Mouse (Mus musculus) limb, embryonic 10.5 days (tissue): ENCODE measurements around the gene Ctsr. TPM values are rescaled to one million over a fixed set of nuclear protein-coding genes. Genes with fewer than 3 reads are reported as not detected.
"Not testable (repeated sequence)": the region's sequence is repeated elsewhere in the genome, so short reads cannot be mapped to it uniquely, and the experiment has no call there.

Source experiments
- DNase-seq: peaks from one replicate; pipeline ENCODE4 v3.0.0-alpha.2; 2017; ENCODE audit warnings: low spot score
- H3K27ac ChIP-seq: fragments of 300-500 bp; sonication (generic); 2 replicates; pipeline ENCODE4 v1.5.1; 2016; ENCODE audit warnings: mild to moderate bottlenecking
- H3K27me3 ChIP-seq: fragments of 300-500 bp; sonication (generic); 2 replicates; pipeline ENCODE4 v1.6.1; 2016; ENCODE audit warnings: low read depth, mild to moderate bottlenecking; ENCODE audit not compliant: poor library complexity, severe bottlenecking
- H3K36me3 ChIP-seq: fragments of 300-500 bp; sonication (generic); 2 replicates; pipeline ENCODE4 v1.6.1; 2016; ENCODE audit warnings: mild to moderate bottlenecking, moderate library complexity
- H3K4me1 ChIP-seq: fragments of 300-500 bp; sonication (generic); 2 replicates; pipeline ENCODE4 v1.6.1; 2016
- H3K4me3 ChIP-seq: fragments of 300-500 bp; sonication (generic); 2 replicates; pipeline ENCODE4 v1.5.1; 2016; ENCODE audit warnings: mild to moderate bottlenecking, moderate library complexity
- H3K9me3 ChIP-seq: fragments of 300-500 bp; sonication (generic); replicated peaks from 2 replicates; pipeline ENCODE4 v1.6.1; 2016; ENCODE audit warnings: mild to moderate bottlenecking
- WGBS: fragments of 180-500 bp; shearing (Covaris S2); methylation state at CpG from one replicate; pipeline ENCODE4 v1.1.7; 2016; 5-methylcytosine and 5-hydroxymethylcytosine counted together
- polyA plus RNA-seq: library from polyadenylated mRNA; unstranded; fragments of >200 nt; fragmentation: Nextera tagmentation; extraction: Ambion mirVana; gene quantifications from 2 replicates; pipeline ENCODE4 v1.2.1, GENCODE M21; 2016

The Ctsr gene
- polyA plus RNA-seq: not detected in 2 replicates

DNA sequence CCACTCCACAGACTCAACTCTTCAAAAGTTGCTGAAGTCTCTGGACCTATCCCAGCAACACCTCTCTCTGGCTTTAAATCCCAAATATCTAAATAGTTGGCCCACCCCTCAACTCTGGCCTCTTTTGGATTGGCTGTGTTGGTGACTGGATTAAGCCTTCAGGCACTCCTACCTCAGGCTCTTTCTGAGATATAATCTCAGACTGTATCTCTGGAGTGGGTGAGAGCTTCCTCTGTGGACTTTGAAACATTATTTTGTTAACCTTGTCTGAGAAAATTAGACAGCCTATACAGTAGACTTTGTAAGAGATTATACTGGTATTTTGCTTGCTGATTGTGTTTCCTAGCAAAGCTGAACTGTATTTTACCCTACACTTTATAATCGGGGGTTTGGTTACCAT, at the start of gene Ctsr:
Gene Ctsr, minus strand, starts transcription at position 101 of the 400 bp plus-strand sequence.
- H3K27ac ChIP-seq: no peak within 1 kb of the TSS
- DNase-seq: no peak
- H3K27me3 ChIP-seq: no peaks in the 10 kb centered on the region
- no peaks in the 10 kb centered on the region for H3K36me3 ChIP-seq
- H3K4me1 ChIP-seq: no peaks in the 10 kb centered on the region
- H3K9me3 ChIP-seq: peaks cover 8% of the 10 kb centered on the region; the same call in 1 of the 2 replicates
- no peak within 1 kb of the TSS for H3K4me3 ChIP-seq
- 100% methylated on average over 1 of the region's 1 CpGs for WGBS

DNA sequence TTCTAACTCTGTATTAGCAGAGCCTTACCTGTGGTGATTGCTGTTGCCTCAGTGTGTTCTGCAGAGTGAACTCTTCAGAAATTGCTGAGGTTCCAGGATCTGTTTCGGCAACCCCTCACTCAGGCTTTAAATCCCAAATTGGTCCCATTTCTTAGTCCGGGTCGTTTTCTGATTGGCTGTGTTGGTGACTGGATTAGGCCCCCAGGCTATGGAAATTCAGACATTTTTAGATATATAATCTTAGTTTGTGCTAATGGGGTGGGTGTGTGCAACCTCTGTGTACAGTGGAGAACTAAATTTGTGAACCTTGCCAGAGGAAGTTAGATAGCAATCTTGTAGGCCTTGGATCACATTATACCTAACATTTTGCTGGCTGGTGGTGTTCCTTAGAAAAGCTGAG, 39.3 kb upstream of the Ctsr start, which contains the start of gene Cts6:
Gene Cts6, minus strand, starts transcription at position 101 of the 400 bp plus-strand sequence.
- no peaks in the 10 kb centered on the region for H3K36me3 ChIP-seq
- no peaks in the 10 kb centered on the region; the same call in 1 of the 2 replicates for H3K9me3 ChIP-seq
- no peaks in the 10 kb centered on the region for H3K4me1 ChIP-seq
- H3K27me3 ChIP-seq: no peaks in the 10 kb centered on the region
- 94% methylated on average over 3 of the region's 3 CpGs for WGBS
- H3K27ac ChIP-seq: no peak within 1 kb of the TSS
- DNase-seq: no peak
- H3K4me3 ChIP-seq: no peak within 1 kb of the TSS

DNA sequence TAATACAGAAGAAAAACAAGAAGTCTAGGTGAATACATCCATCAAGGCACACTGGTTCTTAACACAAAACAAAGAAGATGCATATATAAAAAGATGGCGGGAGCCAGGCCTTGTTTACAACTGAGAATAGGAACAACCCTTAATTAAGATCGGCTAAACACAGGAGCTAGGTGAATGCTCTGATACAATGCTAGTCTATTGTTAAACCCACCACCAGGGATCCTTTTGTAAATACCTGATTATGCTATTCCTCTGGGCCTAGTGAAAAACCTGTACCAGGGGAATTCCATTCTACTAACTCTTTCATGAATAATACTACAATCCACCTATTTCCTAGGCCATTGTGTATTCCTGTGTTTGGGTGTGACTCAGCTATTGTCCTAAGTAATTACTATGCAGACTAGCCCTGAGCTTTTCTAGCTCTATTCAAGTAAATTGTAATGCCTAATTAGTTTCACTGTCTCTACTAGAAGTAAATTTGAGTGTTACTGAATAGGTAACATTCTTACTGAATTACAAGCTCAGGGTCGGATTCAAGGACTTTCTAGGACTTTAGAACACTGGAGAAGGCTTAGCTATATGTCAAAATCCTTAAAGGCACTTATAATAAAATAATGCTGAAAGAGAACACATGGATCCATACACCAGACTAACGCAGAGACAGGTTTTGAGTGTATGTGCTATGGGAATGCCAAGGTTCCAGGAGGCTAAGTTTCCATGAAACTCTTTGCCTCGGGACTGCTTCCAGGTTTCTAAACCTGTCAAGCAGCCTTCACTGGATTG, 21.3 kb upstream of the Ctsr start:
- WGBS: 88% methylated on average over 5 of the region's 5 CpGs
- not testable (repeated sequence) for H3K36me3 ChIP-seq, H3K4me3 ChIP-seq, H3K4me1 ChIP-seq, DNase-seq, H3K9me3 ChIP-seq, H3K27me3 ChIP-seq, H3K27ac ChIP-seq

DNA sequence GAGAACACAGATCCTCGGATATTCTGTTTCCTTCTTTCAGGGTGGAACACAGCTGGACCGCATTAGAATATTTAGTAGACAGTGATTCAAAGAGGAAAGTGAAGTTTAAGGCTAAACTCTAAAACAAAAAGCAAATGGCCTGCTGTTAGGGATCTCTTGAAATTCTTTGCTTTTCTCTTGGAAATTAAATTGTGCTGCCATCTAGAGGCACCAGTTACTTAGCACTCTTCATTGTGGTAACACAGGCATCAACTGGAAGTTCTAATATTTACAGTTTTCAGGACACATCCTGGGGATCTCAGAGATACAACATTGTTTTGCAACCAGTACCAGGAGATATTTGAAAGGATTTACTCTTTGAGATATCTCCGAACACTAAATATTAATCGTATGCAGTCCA, 566 bp upstream of the Ctsr start:
- H3K36me3 ChIP-seq: no peaks in the 10 kb centered on the region
- no peak for DNase-seq
- H3K4me3 ChIP-seq: no peak overlapping the region
- no peaks in the 10 kb centered on the region for H3K27me3 ChIP-seq
- peaks cover 8% of the 10 kb centered on the region; the same call in 1 of the 2 replicates for H3K9me3 ChIP-seq
- no peaks in the 10 kb centered on the region for H3K4me1 ChIP-seq
- no peak overlapping the region for H3K27ac ChIP-seq
- 86% methylated on average over 4 of the region's 4 CpGs for WGBS

Other genes with a start within 250 kb of the Ctsr start
- gene Gm49393, start 228.7 kb downstream of the Ctsr start, polyA plus RNA-seq: not detected in 2 replicates
- 0.96 and 1.2 TPM in 2 replicates for gene Gm49391, start 227.7 kb downstream of the Ctsr start, polyA plus RNA-seq
- 9.6 and 11.3 TPM in 2 replicates for gene Ctla2a, start 227.6 kb downstream of the Ctsr start, polyA plus RNA-seq
- gene Tpbpa, start 222.3 kb downstream of the Ctsr start, polyA plus RNA-seq: not detected in 2 replicates
- not detected in 2 replicates for gene Ctsj, start 158.3 kb downstream of the Ctsr start, polyA plus RNA-seq
- gene Ctsq, start 123.6 kb downstream of the Ctsr start, polyA plus RNA-seq: not detected in 2 replicates
- not detected in 2 replicates for gene Cts6, start 39.2 kb upstream of the Ctsr start, polyA plus RNA-seq
- not detected in 2 replicates for gene Cts8, start 91.1 kb upstream of the Ctsr start, polyA plus RNA-seq
- not detected in 2 replicates for gene Gm49398, start 124.6 kb upstream of the Ctsr start, polyA plus RNA-seq
- gene Cts7, start 193.9 kb upstream of the Ctsr start, polyA plus RNA-seq: not detected in 2 replicates